Mouse (Mus musculus): ENCODE measurements around the gene Cenpm.

GRCm38 (mm10) chr15:82293271-82293711, 48.7 kb upstream of the Cenpm start:
- TF ChIP-seq CTCF (IDR thresholded peaks at IDR 0.05; ENCODE audit: low read depth, low read length) (no peak), GATA1 (IDR thresholded peaks at IDR 0.05; ENCODE audit: borderline replicate concordance, low read length) (no peak), GATA2 (IDR thresholded peaks at IDR 0.05; ENCODE audit: borderline replicate concordance, low read depth, low read length) (no peak)

Measured in G1E (cell line).